Mouse (Mus musculus) embryonic fibroblast, embryonic 13.5 days (primary cell): ENCODE results near the gene Tcte1.

ENCODE experiments used
- CTCF ChIP-seq: IDR thresholded peaks from 2 replicates; pipeline ENCODE4 v1.5.1; 2011; ENCODE audit warnings: mild to moderate bottlenecking, control low read depth, low read length, moderate library complexity, borderline replicate concordance; ENCODE audit not compliant: insufficient read depth
- POLR2A ChIP-seq: IDR thresholded peaks from 2 replicates; pipeline ENCODE4 v1.6.1; 2011; ENCODE audit warnings: low read depth, mild to moderate bottlenecking, control low read depth, low read length, moderate library complexity

- no peak for TF ChIP-seq CTCF
- no peak; the same call in 1 of the 2 replicates for TF ChIP-seq POLR2A
Measured at GRCm38 (mm10) chr17:45566031-45566359, 42.8 kb downstream of the Tcte1 start.
